9 mouse cellular contexts compared by ENCODE assay signal in genomic region chr3:95651033-95651373, GRCm38 (mm10). TPM values are rescaled to one million over a fixed set of nuclear protein-coding genes. Genes with fewer than 3 reads are reported as not detected.
A peak's percentile ranks its signal among the peaks of the same experiment; 100 is the strongest.
DNase-seq lines count a peak whose midpoint lies in the region; ATAC-seq and TF ChIP-seq lines count a peak whose summit lies in the region.
"Had no signal": no experiment of that assay in that cellular context is flagged by ENCODE, and none has a peak within 500 bp of the region (broad histone marks: within the 10 kb centered on the region; RNA-seq: fewer than 3 reads in every experiment).

No protein-coding gene starts in this region.

- H3K9me3 ChIP-seq in heart, embryonic 13.5 days = no peaks in the 10 kb centered on the region
- no peaks in the 10 kb centered on the region for H3K9me3 ChIP-seq in lung, embryonic 16.5 days (ENCODE audit: control insufficient read depth, low read length)
- H3K9me3 ChIP-seq in limb, embryonic 14.5 days (ENCODE audit: control insufficient read depth, low read length) = no peaks in the 10 kb centered on the region
- no peaks in the 10 kb centered on the region for H3K9me3 ChIP-seq in stomach, embryonic 16.5 days (replicated peaks; ENCODE audit: control insufficient read depth, low read length)
- H3K9me3 ChIP-seq: embryonic facial prominence, embryonic 13.5 days had no signal

- H3K9ac ChIP-seq in heart, embryonic 13.5 days = peak overlapping the region; percentile 29; the same call in 1 of the 2 replicates
- no peak overlapping the region for H3K9ac ChIP-seq in lung, embryonic 16.5 days (ENCODE audit: low read length)
- no peak overlapping the region for H3K9ac ChIP-seq in limb, embryonic 14.5 days (ENCODE audit: low read depth, low read length, severe bottlenecking)
- no peak overlapping the region for H3K9ac ChIP-seq in stomach, embryonic 16.5 days (ENCODE audit: low read length)
- H3K9ac ChIP-seq: embryonic facial prominence, embryonic 13.5 days had no signal

- no peak overlapping the region for H3K4me3 ChIP-seq in heart, embryonic 13.5 days
- H3K4me3 ChIP-seq in lung, embryonic 16.5 days (ENCODE audit: low read length) = no peak overlapping the region
- no peak overlapping the region for H3K4me3 ChIP-seq in limb, embryonic 14.5 days (replicated peaks; ENCODE audit: low read length)
- H3K4me3 ChIP-seq in stomach, embryonic 16.5 days (replicated peaks; ENCODE audit: low read length) = no peak overlapping the region
- H3K4me3 ChIP-seq: embryonic facial prominence, embryonic 13.5 days had no signal

- no peak for ATAC-seq in heart, embryonic 13.5 days (ENCODE audit: extremely low read depth, insufficient number of reproducible peaks, low FRiP score, low TSS enrichment)
- ATAC-seq in lung, embryonic 16.5 days (ENCODE audit: low read depth) = no peak
- no peak for ATAC-seq in limb, embryonic 14.5 days (ENCODE audit: low FRiP score, low read depth)
- no peak for ATAC-seq in stomach, embryonic 16.5 days (ENCODE audit: insufficient read depth, low FRiP score)

- H3K27me3 ChIP-seq in heart, embryonic 13.5 days (replicated peaks) = no peaks in the 10 kb centered on the region
- no peaks in the 10 kb centered on the region for H3K27me3 ChIP-seq in lung, embryonic 16.5 days (ENCODE audit: control insufficient read depth, insufficient read depth, low read depth, low read length)
- no peaks in the 10 kb centered on the region for H3K27me3 ChIP-seq in limb, embryonic 14.5 days (ENCODE audit: control insufficient read depth, insufficient read depth, low read length)
- H3K27me3 ChIP-seq in stomach, embryonic 16.5 days (ENCODE audit: control insufficient read depth, insufficient read depth, low read length) = no peaks in the 10 kb centered on the region
- H3K27me3 ChIP-seq: embryonic facial prominence, embryonic 13.5 days had no signal

- peaks cover 33% of the 10 kb centered on the region for H3K4me1 ChIP-seq in heart, embryonic 13.5 days
- H3K4me1 ChIP-seq in lung, embryonic 16.5 days (replicated peaks; ENCODE audit: control insufficient read depth, insufficient read depth, low read length) = peaks cover 9% of the 10 kb centered on the region
- H3K4me1 ChIP-seq in limb, embryonic 14.5 days (ENCODE audit: control insufficient read depth, insufficient read depth, low read length) = peaks cover 14% of the 10 kb centered on the region; the same call in 1 of the 2 replicates
- peaks cover 26% of the 10 kb centered on the region for H3K4me1 ChIP-seq in stomach, embryonic 16.5 days (ENCODE audit: control insufficient read depth, insufficient read depth, low read length)

- H3K36me3 ChIP-seq in heart, embryonic 13.5 days = no peaks in the 10 kb centered on the region; the same call in 1 of the 2 replicates
- H3K36me3 ChIP-seq in lung, embryonic 16.5 days (ENCODE audit: control insufficient read depth, insufficient read depth, low read length) = no peaks in the 10 kb centered on the region
- H3K36me3 ChIP-seq in limb, embryonic 14.5 days (ENCODE audit: control insufficient read depth, insufficient read depth, low read length) = no peaks in the 10 kb centered on the region
- no peaks in the 10 kb centered on the region for H3K36me3 ChIP-seq in stomach, embryonic 16.5 days (ENCODE audit: control insufficient read depth, insufficient read depth, low read length)
- H3K36me3 ChIP-seq: embryonic facial prominence, embryonic 13.5 days had no signal

- peak overlapping the region; percentile 87 for H3K27ac ChIP-seq in heart, embryonic 13.5 days (replicated peaks)
- peak overlapping the region; percentile 23 for H3K27ac ChIP-seq in lung, embryonic 16.5 days (ENCODE audit: low read length)
- peak overlapping the region; percentile 68; the same call in 1 of the 2 replicates for H3K27ac ChIP-seq in limb, embryonic 14.5 days (replicated peaks; ENCODE audit: low read depth, low read length)
- peak overlapping the region; percentile 76 for H3K27ac ChIP-seq in stomach, embryonic 16.5 days (ENCODE audit: low read length)

- no peak overlapping the region for H3K4me2 ChIP-seq in heart, embryonic 13.5 days
- no peak overlapping the region for H3K4me2 ChIP-seq in lung, embryonic 16.5 days (ENCODE audit: low read depth, low read length)
- H3K4me2 ChIP-seq in limb, embryonic 14.5 days (replicated peaks; ENCODE audit: low read depth, low read length, severe bottlenecking) = no peak overlapping the region
- no peak overlapping the region for H3K4me2 ChIP-seq in stomach, embryonic 16.5 days (ENCODE audit: low read depth, low read length)
- H3K4me2 ChIP-seq: embryonic facial prominence, embryonic 13.5 days had no signal

- no peak for TF ChIP-seq POLR2A in limb, embryonic 14.5 days (IDR thresholded peaks at IDR 0.05; ENCODE audit: borderline replicate concordance, extremely low read depth, insufficient read depth, insufficient read length)

- 73% methylated on average over 3 of the region's 3 CpGs for WGBS in heart, embryonic 13.5 days
- 74% methylated on average over 3 of the region's 3 CpGs for WGBS in lung, embryonic 16.5 days
- 83% methylated on average over 3 of the region's 3 CpGs for WGBS in limb, embryonic 14.5 days
- 73% methylated on average over 3 of the region's 3 CpGs for WGBS in stomach, embryonic 16.5 days

- DNase-seq in heart, adult 11 months = no peak
- no peak for DNase-seq in lung, postnatal 25 days (ENCODE audit: low spot score)
- no peak for DNase-seq in limb, embryonic 14.5 days (ENCODE audit: low spot score)
- DNase-seq in adrenal gland, adult (ENCODE audit: inconsistent age in 2 of 2, low spot score in 1 of 2) = no peak
- DNase-seq in frontal cortex, postnatal 36 days (ENCODE audit: low spot score in 2 of 2) = no peak

RNA-seq across cellular contexts. Expression of gene Mcl1, which starts 7.6 kb away (rescaled TPM):
- 36.0 and 36.2 TPM in 2 replicates for polyA plus RNA-seq in heart, embryonic 13.5 days (2015; fragmentation: Nextera tagmentation; extraction: Ambion mirVana)
- polyA plus RNA-seq in lung, embryonic 16.5 days (2015; fragmentation: Nextera tagmentation; extraction: Ambion mirVana) = 23.1 and 31.7 TPM in 2 replicates
- polyA plus RNA-seq in limb, embryonic 14.5 days (2012; rRNA removed) = 64.5 and 72.1 TPM in 2 replicates
- 67.8 and 73.5 TPM in 2 replicates for polyA plus RNA-seq in limb, embryonic 14.5 days (2014; fragmentation: Nextera tagmentation; extraction: Ambion mirVana)
- 16.5 and 20.5 TPM in 2 replicates for polyA plus RNA-seq in stomach, embryonic 16.5 days (2015; fragmentation: Nextera tagmentation; extraction: Ambion mirVana)

RNA-seq across cellular contexts. Expression of gene Ensa, which starts 26.2 kb away (rescaled TPM):
- 46.5 and 53.1 TPM in 2 replicates for polyA plus RNA-seq in heart, embryonic 13.5 days (2015; fragmentation: Nextera tagmentation; extraction: Ambion mirVana)
- polyA plus RNA-seq in lung, embryonic 16.5 days (2015; fragmentation: Nextera tagmentation; extraction: Ambion mirVana) = 61.6 and 65.0 TPM in 2 replicates
- 32.6 and 43.4 TPM in 2 replicates for polyA plus RNA-seq in limb, embryonic 14.5 days (2012; rRNA removed)
- 67.8 and 74.7 TPM in 2 replicates for polyA plus RNA-seq in limb, embryonic 14.5 days (2014; fragmentation: Nextera tagmentation; extraction: Ambion mirVana)
- 70.3 and 73.0 TPM in 2 replicates for polyA plus RNA-seq in stomach, embryonic 16.5 days (2015; fragmentation: Nextera tagmentation; extraction: Ambion mirVana)

RNA-seq across cellular contexts. Expression of gene Adamtsl4, which starts 36.7 kb away (rescaled TPM):
- 4.8 and 7.3 TPM in 2 replicates for polyA plus RNA-seq in heart, embryonic 13.5 days (2015; fragmentation: Nextera tagmentation; extraction: Ambion mirVana)
- polyA plus RNA-seq in lung, embryonic 16.5 days (2015; fragmentation: Nextera tagmentation; extraction: Ambion mirVana) = 4.4 and 5.5 TPM in 2 replicates
- polyA plus RNA-seq in limb, embryonic 14.5 days (2012; rRNA removed) = 3.3 and 3.6 TPM in 2 replicates
- 2.8 and 3.4 TPM in 2 replicates for polyA plus RNA-seq in limb, embryonic 14.5 days (2014; fragmentation: Nextera tagmentation; extraction: Ambion mirVana)
- 13.3 and 20.5 TPM in 2 replicates for polyA plus RNA-seq in stomach, embryonic 16.5 days (2015; fragmentation: Nextera tagmentation; extraction: Ambion mirVana)

Comparison
In these comparisons a context has a peak if more than half of its experiments do, and no peak if none do; other contexts are left out.
1. H3K27ac ChIP-seq: peak in every context shown above with its lines; median percentile 87 in heart, embryonic 13.5 days; 76 in stomach, embryonic 16.5 days; 68 in limb, embryonic 14.5 days; 23 in lung, embryonic 16.5 days.